In the genomic region with DNA sequence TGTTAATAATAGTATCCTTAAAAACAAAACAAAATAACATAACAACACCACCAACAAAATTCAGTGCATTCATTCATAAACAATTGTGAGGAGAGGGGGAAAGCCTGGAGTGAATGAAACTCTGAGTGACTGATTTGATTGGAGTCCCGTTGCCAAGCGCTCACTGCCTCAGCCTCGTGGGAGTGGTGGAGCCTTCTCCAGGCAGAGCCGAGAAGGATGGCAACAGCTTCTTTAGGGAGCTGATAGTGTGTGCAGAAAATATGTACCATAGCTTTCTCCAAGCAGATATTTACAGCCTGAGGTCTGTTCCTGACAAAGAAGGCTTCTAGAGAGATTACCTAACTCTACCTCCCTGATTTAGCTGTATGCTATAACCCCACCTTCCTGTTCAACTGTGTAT, we compare ENCODE assay signal across 25 mouse cellular contexts.
DNase-seq lines count a peak whose midpoint lies in the region; ATAC-seq and TF ChIP-seq lines count a peak whose summit lies in the region.
"Had no signal": no experiment of that assay in that cellular context is flagged by ENCODE, and none has a peak within 500 bp of the region (broad histone marks: within the 10 kb centered on the region; RNA-seq: fewer than 3 reads in every experiment).

No protein-coding gene starts in this region.

- no peaks in the 10 kb centered on the region for H3K9me3 ChIP-seq in heart, postnatal 0 days (replicated peaks; ENCODE audit: control insufficient read depth, low read length)
- H3K9me3 ChIP-seq: forebrain, embryonic 15.5 days; kidney, embryonic 15.5 days; limb, embryonic 12.5 days; liver, embryonic 15.5 days; lung, embryonic 15.5 days; megakaryocyte, embryonic 14.5 days; midbrain, embryonic 13.5 days had no signal

- no peaks in the 10 kb centered on the region for H3K36me3 ChIP-seq in heart, postnatal 0 days (replicated peaks; ENCODE audit: control insufficient read depth, insufficient read depth, low read length)
- H3K36me3 ChIP-seq: forebrain, embryonic 15.5 days; kidney, embryonic 15.5 days; limb, embryonic 12.5 days; liver, embryonic 15.5 days; lung, embryonic 15.5 days; midbrain, embryonic 13.5 days had no signal

- H3K4me1 ChIP-seq in heart, postnatal 0 days (ENCODE audit: control insufficient read depth, insufficient read depth), result peaks cover 14% of the 10 kb centered on the region
- H3K4me1 ChIP-seq: forebrain, embryonic 15.5 days; kidney, embryonic 15.5 days; limb, embryonic 12.5 days; liver, embryonic 15.5 days; megakaryocyte, embryonic 14.5 days; midbrain, embryonic 13.5 days had no signal

- no peak for TF ChIP-seq EP300 in heart, postnatal 0 days (IDR thresholded peaks at IDR 0.05; ENCODE audit: low read depth)

- no peak for DNase-seq in heart, postnatal 0 days (ENCODE audit: low spot score)
- no peak for DNase-seq in heart, adult 11 months
- DNase-seq in ovary, postnatal 36 days (ENCODE audit: low spot score), result peak; percentile 19
- DNase-seq in ovary, postnatal 10 days (ENCODE audit: low spot score), result no peak
- DNase-seq in embryo, embryonic 9.5 days (ENCODE audit: extremely low spot score), result no peak
- DNase-seq: adrenal gland, postnatal 25 days; B cell, adult 2 months; cerebellum, adult 2 months; cerebellum, postnatal 14 days; heart, postnatal 10 days; kidney, adult 18-20 months; kidney, postnatal 25 days; lung, postnatal 36 days; retina, postnatal 1 day; thymus, postnatal 4 days had no signal

- no peak for ATAC-seq in heart, postnatal 0 days (ENCODE audit: insufficient read depth, low read depth)
- ATAC-seq in megakaryocyte progenitor cell, adult 5-6 weeks (replicated peaks; ENCODE audit: poor library complexity), result peak; percentile 29; the same call in 1 of the 2 replicates
- ATAC-seq: forebrain, embryonic 15.5 days; midbrain, embryonic 13.5 days had no signal

- WGBS in heart, postnatal 0 days, result 26% methylated on average over 4 of the region's 4 CpGs

- H3K27ac ChIP-seq in heart, postnatal 0 days (ENCODE audit: low read depth), result peak overlapping the region; percentile 1; the same call in 1 of the 2 replicates
- H3K27ac ChIP-seq: forebrain, embryonic 15.5 days; hindbrain, embryonic 14.5 days; kidney, embryonic 15.5 days; left cerebral cortex, adult 2 months; limb, embryonic 12.5 days; liver, embryonic 15.5 days; lung, embryonic 15.5 days; midbrain, embryonic 13.5 days had no signal

- no peak overlapping the region for H3K4me3 ChIP-seq in heart, postnatal 0 days (ENCODE audit: low read depth, low read length)
- H3K4me3 ChIP-seq: forebrain, embryonic 15.5 days; kidney, embryonic 15.5 days; left cerebral cortex, adult 2 months; limb, embryonic 12.5 days; liver, embryonic 15.5 days; lung, embryonic 15.5 days; megakaryocyte, embryonic 14.5 days; midbrain, embryonic 13.5 days had no signal

- H3K9ac ChIP-seq in heart, postnatal 0 days (replicated peaks; ENCODE audit: low read depth, low read length), result no peak overlapping the region
- H3K9ac ChIP-seq: forebrain, embryonic 15.5 days; hindbrain, embryonic 14.5 days; kidney, embryonic 15.5 days; limb, embryonic 12.5 days; liver, embryonic 15.5 days; lung, embryonic 15.5 days; midbrain, embryonic 13.5 days had no signal

- no peak overlapping the region for H3K4me2 ChIP-seq in heart, postnatal 0 days (ENCODE audit: low read depth, low read length)
- H3K4me2 ChIP-seq: forebrain, embryonic 15.5 days; hindbrain, embryonic 14.5 days; kidney, embryonic 15.5 days; limb, embryonic 12.5 days; liver, embryonic 15.5 days; lung, embryonic 15.5 days; midbrain, embryonic 13.5 days had no signal

- no peak for TF ChIP-seq CTCF in heart, postnatal 0 days (IDR thresholded peaks at IDR 0.05; ENCODE audit: low read depth)

- no peaks in the 10 kb centered on the region for H3K27me3 ChIP-seq in heart, postnatal 0 days (ENCODE audit: control insufficient read depth, insufficient read depth, low read length)
- H3K27me3 ChIP-seq: forebrain, embryonic 15.5 days; kidney, embryonic 15.5 days; limb, embryonic 12.5 days; liver, embryonic 15.5 days; lung, embryonic 15.5 days; megakaryocyte, embryonic 14.5 days; midbrain, embryonic 13.5 days had no signal
